Mouse (Mus musculus) intestine, embryonic 15.5 days (tissue): ENCODE results near the gene Mon1a. TPM values are rescaled to one million over a fixed set of nuclear protein-coding genes. Genes with fewer than 3 reads are reported as not detected.

Experiments used
- ATAC-seq: fragments of 200-750 bp; cut with Nextera tagmentation; 2 replicates; pipeline ENCODE4 v1.8.0; 2017; ENCODE audit warnings: moderate TSS enrichment, moderate library complexity
- H3K27ac ChIP-seq: fragments of 300-500 bp; sonication (generic); 2 replicates; pipeline ENCODE4 v1.5.1; 2015; ENCODE audit warnings: mild to moderate bottlenecking, inconsistent platforms
- H3K27me3 ChIP-seq: fragments of 300-500 bp; sonication (generic); replicated peaks from 2 replicates; pipeline ENCODE4 v1.6.1; 2015; ENCODE audit warnings: inconsistent platforms
- H3K36me3 ChIP-seq: fragments of 300-500 bp; sonication (generic); 2 replicates; pipeline ENCODE4 v1.6.1; 2015; ENCODE audit warnings: inconsistent platforms
- H3K4me1 ChIP-seq: fragments of 300-500 bp; sonication (generic); replicated peaks from 2 replicates; pipeline ENCODE4 v1.6.1; 2015; ENCODE audit warnings: inconsistent platforms
- H3K4me2 ChIP-seq: fragments of 300-500 bp; sonication (generic); replicated peaks from 2 replicates; pipeline ENCODE4 v1.6.1; 2015; ENCODE audit warnings: mild to moderate bottlenecking, inconsistent platforms
- H3K4me3 ChIP-seq: fragments of 300-500 bp; sonication (generic); replicated peaks from 2 replicates; pipeline ENCODE4 v1.5.1; 2015; ENCODE audit warnings: inconsistent platforms
- H3K9ac ChIP-seq: fragments of 300-500 bp; sonication (generic); 2 replicates; pipeline ENCODE4 v1.6.1; 2015; ENCODE audit warnings: inconsistent platforms
- H3K9me3 ChIP-seq: fragments of 300-500 bp; sonication (generic); 2 replicates; pipeline ENCODE4 v1.6.1; 2016; ENCODE audit warnings: inconsistent platforms
- WGBS: fragments of 180-500 bp; shearing (Covaris S2); methylation state at CpG from one replicate; pipeline ENCODE4 v1.1.7; 2015; 5-methylcytosine and 5-hydroxymethylcytosine counted together
- polyA plus RNA-seq: library from polyadenylated mRNA; unstranded; fragments of >200 nt; fragmentation: Nextera tagmentation; extraction: Ambion mirVana; gene quantifications from 2 replicates; pipeline ENCODE4 v1.2.1, GENCODE M21; 2015

Gene Mon1a
- 18.5 and 20.7 TPM in 2 replicates for polyA plus RNA-seq

DNA sequence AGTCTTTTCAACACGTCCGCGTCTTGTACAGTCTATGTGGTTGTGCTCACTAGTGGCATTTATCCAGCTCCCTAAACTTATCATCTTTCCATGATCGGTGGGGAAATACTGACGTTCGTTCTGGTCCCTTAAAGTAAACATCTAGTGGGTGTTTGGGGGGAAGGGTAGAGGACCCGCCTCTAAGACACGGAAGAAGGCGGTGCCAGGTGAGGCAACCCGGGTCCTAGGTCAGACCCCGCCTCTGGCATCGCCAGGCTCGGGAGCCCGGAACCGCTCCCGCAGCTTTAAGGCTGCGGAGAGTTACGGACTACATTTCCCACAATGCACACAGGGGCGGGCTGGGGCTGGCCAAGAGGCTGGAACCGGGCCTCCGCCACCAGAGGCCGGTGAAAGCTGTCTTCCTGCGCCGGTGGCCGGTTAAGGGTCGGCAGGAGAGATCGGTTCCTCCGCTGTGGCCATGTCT is at the start of gene Mon1a:
Mon1a (plus strand) TSS at position 348 of the 463 bp plus-strand sequence.
- no peaks in the 10 kb centered on the region for H3K36me3 ChIP-seq
- peak within 1 kb of the TSS; percentile 77 for H3K4me3 ChIP-seq
- H3K4me1 ChIP-seq = peaks cover 14% of the 10 kb centered on the region
- peak within 1 kb of the TSS; percentile 86 for H3K27ac ChIP-seq
- no peaks in the 10 kb centered on the region for H3K9me3 ChIP-seq
- peak; percentile 96 for ATAC-seq
- peak within 1 kb of the TSS; percentile 72 for H3K9ac ChIP-seq
- no peaks in the 10 kb centered on the region for H3K27me3 ChIP-seq
- WGBS = under 1% methylated on average over 28 of the region's 28 CpGs
- H3K4me2 ChIP-seq = peak within 1 kb of the TSS; percentile 83

DNA sequence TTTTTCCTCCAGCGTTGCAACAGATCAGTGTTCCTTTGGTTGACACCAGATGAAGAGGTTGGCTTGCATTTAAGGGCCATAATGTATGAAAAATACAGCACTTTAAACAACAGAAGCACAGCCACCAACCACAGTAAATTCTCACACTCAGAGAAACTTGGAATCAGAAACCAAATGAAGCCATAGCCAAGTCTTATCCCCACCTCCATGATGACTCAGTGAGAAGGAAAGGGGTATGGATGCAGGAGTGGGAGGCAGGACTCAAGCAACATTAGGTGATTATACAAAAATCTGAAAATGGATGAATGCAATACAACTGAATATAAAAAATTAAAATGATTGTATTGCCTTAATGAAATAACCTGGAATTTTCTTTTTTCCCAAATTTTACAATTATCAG is 49.1 kb upstream of the Mon1a start:
- Histone ChIP-seq H3K9ac (no peak overlapping the region), H3K9me3 (no peaks in the 10 kb centered on the region), H3K27ac (no peak overlapping the region), H3K4me2 (no peak overlapping the region), H3K4me3 (no peak overlapping the region), H3K4me1 (no peaks in the 10 kb centered on the region), H3K36me3 (0 out of 2 replicates have a peak, but pooled peaks cover 4% of the 10 kb centered on the region), H3K27me3 (no peaks in the 10 kb centered on the region)
- ATAC-seq = no peak
- WGBS = 100% methylated on average over 1 of the region's 1 CpGs

GRCm38 (mm10) chr9:107842709-107843108 is 45.2 kb upstream of the Mon1a start:
- Histone ChIP-seq H3K9ac (no peak overlapping the region), H3K36me3 (0 out of 2 replicates have a peak, but pooled peaks cover 4% of the 10 kb centered on the region), H3K4me3 (no peak overlapping the region), H3K27ac (no peak overlapping the region), H3K27me3 (no peaks in the 10 kb centered on the region), H3K4me1 (no peaks in the 10 kb centered on the region), H3K9me3 (no peaks in the 10 kb centered on the region), H3K4me2 (no peak overlapping the region)
- ATAC-seq = no peak
- 93% methylated on average over 2 of the region's 2 CpGs for WGBS

DNA sequence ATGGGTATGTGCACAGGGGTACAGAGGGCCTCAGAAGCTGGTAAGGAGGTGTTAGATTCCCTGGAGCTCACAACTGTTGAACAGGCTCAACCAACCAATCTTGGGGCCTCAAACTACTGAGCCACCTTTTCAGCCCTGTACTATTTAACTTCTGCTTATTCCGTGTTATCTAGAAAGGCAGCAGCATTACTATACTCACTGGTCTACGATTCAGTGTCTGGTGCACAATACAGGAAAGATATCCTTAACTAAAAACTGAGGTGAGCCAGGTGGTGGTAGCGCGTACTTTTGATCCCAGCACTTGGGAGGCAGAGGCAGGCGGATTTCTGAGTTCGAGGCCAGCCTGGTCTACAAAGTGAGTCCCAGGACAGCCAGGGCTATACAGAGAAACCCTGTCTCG is 39.0 kb upstream of the Mon1a start:
- H3K36me3 ChIP-seq = no peaks in the 10 kb centered on the region
- H3K4me2 ChIP-seq = no peak overlapping the region
- no peak overlapping the region for H3K9ac ChIP-seq
- H3K27ac ChIP-seq = no peak overlapping the region
- no peaks in the 10 kb centered on the region for H3K4me1 ChIP-seq
- WGBS = 96% methylated on average over 7 of the region's 7 CpGs
- H3K4me3 ChIP-seq = no peak overlapping the region
- no peak for ATAC-seq
- H3K9me3 ChIP-seq = no peaks in the 10 kb centered on the region
- H3K27me3 ChIP-seq = no peaks in the 10 kb centered on the region

DNA sequence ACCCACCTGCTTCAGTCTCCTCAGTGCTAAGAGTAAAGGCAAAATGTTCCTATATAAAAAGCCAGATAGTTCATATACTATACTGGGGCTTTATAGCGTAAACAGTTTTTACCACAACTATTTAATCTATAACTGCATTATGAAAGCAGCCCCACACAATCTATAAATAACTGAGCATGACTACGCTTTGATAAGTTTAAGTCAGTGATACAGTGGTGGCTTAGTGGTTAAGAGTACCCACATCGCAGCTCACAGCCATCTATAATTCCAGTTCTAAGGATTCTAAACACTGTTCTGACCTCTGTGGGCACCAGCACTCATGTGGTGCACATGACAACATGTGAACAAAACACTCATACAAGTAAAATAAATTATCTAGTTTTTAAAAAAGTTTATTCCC is 29.6 kb upstream of the Mon1a start:
- H3K27ac ChIP-seq = no peak overlapping the region
- peaks cover 9% of the 10 kb centered on the region for H3K36me3 ChIP-seq
- H3K9me3 ChIP-seq = no peaks in the 10 kb centered on the region
- no peaks in the 10 kb centered on the region for H3K27me3 ChIP-seq
- 98% methylated on average over 3 of the region's 3 CpGs for WGBS
- ATAC-seq = no peak
- no peaks in the 10 kb centered on the region for H3K4me1 ChIP-seq
- H3K9ac ChIP-seq = no peak overlapping the region
- H3K4me2 ChIP-seq = no peak overlapping the region
- no peak overlapping the region for H3K4me3 ChIP-seq

GRCm38 (mm10) chr9:107864493-107864892 is 23.5 kb upstream of the Mon1a start:
- ATAC-seq = no peak
- Histone ChIP-seq H3K4me3 (no peak overlapping the region), H3K9ac (no peak overlapping the region), H3K4me2 (no peak overlapping the region), H3K4me1 (0 out of 2 replicates have a peak, but pooled peaks cover 2% of the 10 kb centered on the region), H3K9me3 (no peaks in the 10 kb centered on the region), H3K27ac (no peak overlapping the region), H3K27me3 (no peaks in the 10 kb centered on the region), H3K36me3 (peaks cover 5% of the 10 kb centered on the region; the same call in 1 of the 2 replicates)
- WGBS = 59% methylated on average over 1 of the region's 1 CpGs

DNA sequence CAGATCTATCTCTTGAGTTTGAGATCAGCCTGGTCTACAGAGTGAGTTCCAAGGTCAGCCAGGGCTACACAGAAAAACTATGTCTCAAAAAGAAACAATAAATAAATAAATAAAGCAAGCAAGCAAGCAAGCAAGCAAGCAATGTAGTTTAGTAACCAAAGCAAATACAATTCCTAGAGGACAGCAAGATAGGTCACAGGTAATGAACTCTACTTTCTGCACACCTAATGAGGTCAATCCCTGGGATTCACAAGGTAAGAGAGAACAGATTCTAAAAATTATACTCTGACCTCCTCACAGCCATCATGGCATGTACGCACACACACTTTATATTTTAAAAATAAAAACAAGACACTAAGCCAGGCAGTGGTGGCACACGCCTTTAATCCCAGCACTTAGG is 21.9 kb upstream of the Mon1a start:
- H3K9ac ChIP-seq = no peak overlapping the region
- ATAC-seq = no peak
- no peaks in the 10 kb centered on the region for H3K27me3 ChIP-seq
- H3K9me3 ChIP-seq = no peaks in the 10 kb centered on the region
- no peak overlapping the region for H3K4me2 ChIP-seq
- H3K4me3 ChIP-seq = no peak overlapping the region
- WGBS = 97% methylated on average over 2 of the region's 2 CpGs
- H3K4me1 ChIP-seq = 0 out of 2 replicates have a peak, but pooled peaks cover 3% of the 10 kb centered on the region
- no peak overlapping the region for H3K27ac ChIP-seq
- 0 out of 2 replicates have a peak, but pooled peaks cover 3% of the 10 kb centered on the region for H3K36me3 ChIP-seq

- Histone ChIP-seq H3K9ac (peak overlapping the region; percentile 98), H3K4me1 (peaks cover 12% of the 10 kb centered on the region), H3K4me2 (peak overlapping the region; percentile 54), H3K27ac (peak overlapping the region; percentile 97), H3K4me3 (peak overlapping the region; percentile 97), H3K9me3 (no peaks in the 10 kb centered on the region), H3K27me3 (no peaks in the 10 kb centered on the region), H3K36me3 (0 out of 2 replicates have a peak, but pooled peaks cover 3% of the 10 kb centered on the region)
- peak; percentile 100 for ATAC-seq
- WGBS = under 1% methylated on average over 79 of the region's 80 CpGs
Observed at GRCm38 (mm10) chr9:107872350-107873098, 15.4 kb upstream of the Mon1a start.

DNA sequence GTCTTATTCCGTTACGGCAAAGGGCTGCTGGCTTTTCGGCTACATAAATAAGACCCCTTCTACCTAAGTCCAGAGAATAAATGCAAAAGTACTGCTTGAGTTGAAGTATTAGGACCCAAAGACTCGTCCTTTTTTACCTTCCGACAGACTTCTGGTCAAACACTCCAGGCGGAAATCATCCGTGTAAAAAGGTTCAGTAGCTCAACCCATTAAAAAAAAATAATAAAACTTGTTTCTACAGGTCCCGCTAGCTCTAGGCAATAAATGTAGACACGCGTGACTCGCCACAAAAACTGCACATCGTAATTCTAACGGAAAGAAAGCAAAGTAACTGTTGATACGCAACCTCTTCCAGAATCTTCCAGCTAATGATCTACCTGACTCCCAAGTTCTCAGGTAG is 14.8 kb upstream of the Mon1a start, which contains the start of gene Rbm6:
Rbm6 (minus strand) TSS at position 101 of the 400 bp plus-strand sequence.
- Histone ChIP-seq H3K4me2 (peak within 1 kb of the TSS; percentile 54), H3K4me3 (peak within 1 kb of the TSS; percentile 97), H3K9ac (peak within 1 kb of the TSS; percentile 98), H3K4me1 (peaks cover 12% of the 10 kb centered on the region), H3K27me3 (no peaks in the 10 kb centered on the region), H3K36me3 (0 out of 2 replicates have a peak, but pooled peaks cover 3% of the 10 kb centered on the region), H3K9me3 (no peaks in the 10 kb centered on the region), H3K27ac (peak within 1 kb of the TSS; percentile 97)
- ATAC-seq = no peak
- 9% methylated on average over 14 of the region's 14 CpGs for WGBS

GRCm38 (mm10) chr9:107880411-107880810 is 7.5 kb upstream of the Mon1a start:
- Histone ChIP-seq H3K9ac (no peak overlapping the region), H3K4me2 (no peak overlapping the region), H3K27me3 (no peaks in the 10 kb centered on the region), H3K27ac (no peak overlapping the region), H3K4me1 (no peaks in the 10 kb centered on the region), H3K4me3 (no peak overlapping the region), H3K9me3 (no peaks in the 10 kb centered on the region), H3K36me3 (no peaks in the 10 kb centered on the region)
- WGBS = 68% methylated on average over 4 of the region's 4 CpGs
- ATAC-seq = no peak

DNA sequence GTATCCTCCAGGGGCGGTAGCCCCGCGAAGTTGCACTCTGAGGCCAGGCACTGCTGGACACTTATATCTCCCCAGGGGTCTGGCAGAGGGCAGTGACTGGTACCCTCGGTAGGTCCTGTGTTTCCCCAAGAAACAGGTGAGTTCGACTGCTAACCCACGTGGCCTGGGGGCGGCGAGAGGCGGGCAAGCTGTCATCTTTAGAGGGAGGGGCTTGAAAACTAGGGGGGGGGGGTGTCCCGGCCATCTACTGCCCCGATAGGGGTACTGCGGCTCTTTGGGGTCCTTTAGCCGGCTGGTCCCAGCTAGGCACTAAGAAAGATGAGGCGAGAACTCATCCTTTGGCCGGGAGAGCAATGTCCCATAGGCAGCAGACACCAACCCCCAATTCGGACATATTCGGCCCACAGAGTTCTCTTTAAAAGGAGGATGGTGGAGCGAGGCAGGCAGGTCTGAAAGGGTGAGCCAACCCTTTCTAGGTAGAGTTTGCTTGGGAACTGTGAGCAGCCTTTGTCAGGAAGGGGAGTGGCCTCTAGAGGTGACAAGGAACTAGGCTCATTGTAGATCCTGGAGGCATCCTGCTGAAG is 408 bp downstream of the Mon1a start:
- H3K9ac ChIP-seq = peak overlapping the region; percentile 72
- no peaks in the 10 kb centered on the region for H3K9me3 ChIP-seq
- H3K4me1 ChIP-seq = peaks cover 14% of the 10 kb centered on the region
- H3K27me3 ChIP-seq = no peaks in the 10 kb centered on the region
- H3K4me3 ChIP-seq = peak overlapping the region; percentile 77
- no peaks in the 10 kb centered on the region for H3K36me3 ChIP-seq
- WGBS = 0% methylated on average over 18 of the region's 18 CpGs
- peak; percentile 52 for ATAC-seq
- H3K27ac ChIP-seq = peak overlapping the region; percentile 70
- H3K4me2 ChIP-seq = peak overlapping the region; percentile 83

- no peaks in the 10 kb centered on the region for H3K36me3 ChIP-seq
- no peak overlapping the region for H3K9ac ChIP-seq
- no peaks in the 10 kb centered on the region for H3K9me3 ChIP-seq
- ATAC-seq = peak; percentile 72
- H3K27me3 ChIP-seq = no peaks in the 10 kb centered on the region
- H3K4me3 ChIP-seq = no peak overlapping the region
- WGBS = 63% methylated on average over 6 of the region's 6 CpGs
- peaks cover 14% of the 10 kb centered on the region for H3K4me1 ChIP-seq
- peak overlapping the region; percentile 33 for H3K4me2 ChIP-seq
- H3K27ac ChIP-seq = peak overlapping the region; percentile 86
Observed at GRCm38 (mm10) chr9:107890260-107890659, 2.3 kb downstream of the Mon1a start.
